Mouse (Mus musculus): ENCODE measurements around the gene Smad1. TPM values are rescaled to one million over a fixed set of nuclear protein-coding genes. Genes with fewer than 3 reads are reported as not detected.
"Not testable (repeated sequence)": the region's sequence is repeated elsewhere in the genome, so short reads cannot be mapped to it uniquely, and the experiment has no call there.

Smad1 gene
- 10 to 100 TPM; 11.2 to 17.7 (median 12.7) TPM for total RNA-seq (2022)

- DNase-seq (ENCODE audit: low spot score): peak; percentile 95
Observed at GRCm38 (mm10) chr8:79398994-79399650, at the start of gene Smad1. TSS of gene Smad1 (minus strand) at chr8:79399518.

- DNase-seq (ENCODE audit: low spot score): no peak
Observed at GRCm38 (mm10) chr8:79447260-79447853, 48.0 kb upstream of the Smad1 start.

DNA sequence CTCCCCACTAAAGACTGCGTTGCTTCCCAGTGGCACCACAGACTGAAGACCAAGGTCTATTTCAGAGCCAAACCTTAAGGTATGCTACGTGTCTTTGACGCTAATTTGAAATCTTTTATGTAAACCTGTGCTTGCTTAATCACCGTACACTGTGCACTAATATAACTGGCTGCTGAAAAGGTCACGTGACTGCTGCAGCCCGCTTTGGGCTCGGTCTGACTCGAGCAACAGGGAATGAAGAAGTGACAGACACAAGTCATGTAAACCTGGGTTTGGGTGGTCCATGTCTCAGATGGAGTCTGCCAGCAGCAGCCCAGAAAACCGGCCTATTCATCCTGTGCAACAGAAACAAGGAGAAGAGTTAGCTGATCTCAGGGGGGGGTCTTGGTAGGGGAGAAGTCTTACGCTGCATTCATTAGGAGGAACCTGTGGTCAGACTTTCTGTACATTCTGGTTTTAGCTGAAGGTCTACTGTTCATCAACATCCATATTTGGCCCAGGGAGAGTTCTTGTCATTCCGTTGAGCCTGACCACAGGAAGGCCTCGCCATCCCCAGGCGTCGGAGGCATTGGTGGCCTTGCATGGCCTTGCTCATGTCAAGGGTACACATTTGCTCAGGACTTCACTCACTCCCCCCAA lies 44.3 kb upstream of the Smad1 start:
- DNase-seq (ENCODE audit: low spot score): no peak

DNA sequence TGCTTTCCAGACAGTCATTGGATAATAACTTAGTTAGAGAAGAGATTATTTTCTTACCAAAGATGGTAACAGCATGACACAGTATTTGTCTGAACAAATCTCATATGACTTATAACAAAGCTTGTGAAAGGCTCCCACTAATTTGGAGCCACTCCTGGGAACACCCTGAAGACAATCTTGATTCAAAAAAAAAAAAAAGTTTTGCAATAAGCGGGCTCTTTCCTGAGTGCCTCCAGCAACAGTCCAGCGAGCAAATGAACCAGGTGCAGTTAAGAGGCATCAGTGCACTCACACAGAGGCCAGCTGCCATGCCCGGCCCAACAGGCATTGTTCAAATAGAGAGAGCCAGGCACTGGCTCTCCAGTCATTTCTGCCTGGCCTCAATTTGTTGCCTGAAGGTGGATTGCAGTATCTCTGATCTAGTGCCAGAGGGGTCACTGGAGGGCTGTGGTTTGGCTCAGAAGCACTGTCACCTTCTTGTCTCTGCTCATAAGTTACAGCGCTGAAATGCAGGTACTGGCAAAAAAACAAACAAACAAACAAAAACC lies 34.7 kb upstream of the Smad1 start:
- no peak for DNase-seq (ENCODE audit: low spot score)

DNA sequence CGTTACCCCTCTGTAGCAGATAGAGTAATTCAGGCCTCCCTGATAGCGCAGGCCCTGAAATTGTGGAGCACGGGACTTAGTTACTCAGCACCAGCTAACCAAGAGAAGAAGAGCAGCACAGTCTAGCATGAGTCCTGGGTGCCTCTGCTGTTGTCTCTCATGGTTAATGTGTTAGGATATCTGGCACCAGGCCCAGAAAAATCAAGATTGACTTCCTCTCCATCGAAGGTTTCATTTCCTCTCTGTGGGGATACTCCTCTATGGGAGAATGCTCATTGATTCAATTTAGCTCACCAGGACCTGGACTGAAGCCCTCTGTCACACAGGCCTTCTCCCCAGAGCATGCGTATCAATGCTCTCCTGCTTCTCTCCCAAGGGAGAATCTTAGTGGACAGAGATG lies 15.6 kb upstream of the Smad1 start:
- DNase-seq (ENCODE audit: low spot score): peak; percentile 77

GRCm38 (mm10) chr8:79410501-79410900 lies 11.2 kb upstream of the Smad1 start:
- DNase-seq (ENCODE audit: low spot score): no peak

GRCm38 (mm10) chr8:79407356-79407755 lies 8.0 kb upstream of the Smad1 start:
- DNase-seq (ENCODE audit: low spot score): not testable (repeated sequence)

DNA sequence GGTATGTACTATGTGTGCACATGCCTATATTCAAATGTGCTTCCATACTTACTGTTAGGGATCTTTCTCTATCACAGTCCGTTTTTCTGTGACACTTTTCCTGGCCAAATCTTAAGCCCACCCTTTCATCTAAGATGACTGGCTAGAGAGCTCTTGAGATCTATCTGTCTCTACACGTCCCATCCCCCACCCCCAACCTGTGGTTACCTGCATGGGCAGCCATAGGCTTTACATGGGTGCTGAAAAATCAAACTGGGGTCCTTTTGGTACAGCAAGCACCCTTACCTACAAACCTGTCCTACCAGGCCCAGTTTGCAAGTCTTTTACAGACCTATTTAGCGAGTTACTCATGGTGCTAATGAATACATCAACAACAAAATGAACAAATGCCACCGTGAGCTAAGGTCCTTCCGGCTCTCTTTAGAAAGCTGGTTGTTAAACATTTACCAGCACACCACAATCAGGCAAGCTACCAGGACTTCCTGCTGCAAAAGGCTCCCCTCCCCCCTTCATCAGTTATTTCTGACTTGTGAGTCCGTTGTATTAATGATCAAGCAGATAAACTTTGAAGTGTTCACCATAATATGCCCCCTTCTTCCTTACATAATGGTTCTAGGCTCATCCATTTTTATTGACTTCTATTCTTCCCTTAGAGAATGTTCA lies 5.7 kb upstream of the Smad1 start:
- no peak for DNase-seq (ENCODE audit: low spot score)

- no peak for DNase-seq (ENCODE audit: low spot score)
Observed at GRCm38 (mm10) chr8:79400671-79401070, 1.4 kb upstream of the Smad1 start.

GRCm38 (mm10) chr8:79398251-79398981 lies 902 bp downstream of the Smad1 start:
- peak; percentile 48 for DNase-seq (ENCODE audit: low spot score)

DNA sequence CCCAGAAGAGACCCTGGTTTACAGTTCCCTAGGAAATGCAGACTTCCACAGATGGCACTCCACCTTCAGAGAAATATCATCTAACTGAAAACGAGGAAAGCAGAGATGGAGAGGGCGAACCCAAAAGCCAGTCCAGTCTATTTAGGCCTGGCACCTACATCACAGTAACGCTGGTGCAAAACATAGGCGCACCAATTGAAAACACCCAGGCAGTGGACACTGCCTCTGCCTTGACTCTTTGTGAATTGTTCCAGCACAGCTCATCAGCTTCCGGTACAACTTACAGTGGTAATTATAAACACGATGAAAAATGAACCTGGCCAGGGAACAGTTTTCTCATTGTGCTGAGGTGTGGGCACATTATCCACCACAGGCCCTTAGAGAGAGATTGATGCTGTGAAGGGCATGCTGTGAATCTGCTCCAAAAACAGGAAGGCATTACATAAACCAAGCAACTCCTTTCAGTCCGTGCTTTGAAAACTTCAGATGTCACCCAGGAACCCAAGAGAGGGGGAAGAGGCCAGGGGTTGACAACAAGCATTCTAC lies 1.5 kb downstream of the Smad1 start:
- no peak for DNase-seq (ENCODE audit: low spot score)

GRCm38 (mm10) chr8:79396911-79397310 lies 2.4 kb downstream of the Smad1 start:
- DNase-seq (ENCODE audit: low spot score): no peak

DNA sequence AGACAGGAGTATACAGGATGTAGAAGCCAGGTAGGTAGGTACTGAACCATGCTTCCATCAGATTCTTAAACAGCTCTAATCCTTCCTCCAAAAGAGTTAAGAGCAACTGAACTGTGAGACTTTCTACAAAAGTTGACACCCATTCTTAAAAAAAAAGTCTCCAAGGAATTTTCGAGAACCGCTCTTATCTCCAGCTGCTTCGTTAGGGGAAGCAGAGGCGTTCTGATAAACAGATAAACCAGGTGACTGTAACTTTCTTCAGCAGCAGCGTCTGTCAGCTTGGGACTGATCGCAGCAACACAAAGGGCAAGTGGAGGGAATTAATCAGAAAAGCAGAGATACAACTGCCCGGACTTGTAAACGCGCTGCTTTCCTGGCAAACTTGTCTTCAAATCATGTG lies 5.3 kb downstream of the Smad1 start:
- DNase-seq (ENCODE audit: low spot score): no peak

- DNase-seq (ENCODE audit: low spot score): no peak
Observed at GRCm38 (mm10) chr8:79393215-79393614, 6.1 kb downstream of the Smad1 start.

DNA sequence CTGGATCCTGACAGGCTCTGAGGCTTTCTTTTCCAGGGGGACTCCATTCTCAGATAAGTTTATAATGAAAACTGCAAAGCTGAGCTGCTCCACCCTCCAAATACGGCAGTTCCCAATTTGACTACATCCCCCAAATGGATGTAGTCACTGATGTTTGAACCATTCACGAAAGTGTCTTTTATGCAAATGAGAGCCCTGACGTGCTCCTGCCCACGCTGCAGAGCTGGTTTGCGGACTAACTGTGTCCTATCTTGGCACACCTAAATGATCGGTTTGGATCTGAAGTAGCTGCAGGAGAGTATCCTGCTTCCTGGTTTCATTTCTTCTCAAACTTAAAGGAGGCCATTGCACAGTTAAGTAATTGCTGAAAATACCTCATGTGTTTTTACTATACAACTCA lies 6.7 kb downstream of the Smad1 start:
- no peak for DNase-seq (ENCODE audit: low spot score)

DNA sequence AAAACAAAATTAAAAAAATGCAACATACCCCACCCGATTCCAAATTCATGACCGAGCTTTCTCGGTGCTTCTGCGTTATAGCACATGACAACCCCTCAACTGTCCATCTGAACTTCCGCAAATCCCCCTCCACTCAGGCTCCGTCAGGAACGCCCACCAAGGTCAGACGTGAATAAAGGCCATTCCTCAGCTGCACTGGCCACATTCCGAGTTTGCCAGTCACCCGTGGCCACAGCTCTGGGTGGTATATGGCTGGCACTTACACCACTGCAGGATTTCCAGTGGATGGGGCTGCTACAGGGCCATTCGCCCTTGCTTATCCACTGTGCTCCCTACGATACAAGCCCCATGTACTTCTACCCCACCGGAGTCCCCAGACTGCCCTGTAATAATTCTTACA lies 7.9 kb downstream of the Smad1 start:
- DNase-seq (ENCODE audit: low spot score): no peak

- peak; percentile 73 for DNase-seq (ENCODE audit: low spot score)
Observed at GRCm38 (mm10) chr8:79389074-79389786, 10.1 kb downstream of the Smad1 start.

DNA sequence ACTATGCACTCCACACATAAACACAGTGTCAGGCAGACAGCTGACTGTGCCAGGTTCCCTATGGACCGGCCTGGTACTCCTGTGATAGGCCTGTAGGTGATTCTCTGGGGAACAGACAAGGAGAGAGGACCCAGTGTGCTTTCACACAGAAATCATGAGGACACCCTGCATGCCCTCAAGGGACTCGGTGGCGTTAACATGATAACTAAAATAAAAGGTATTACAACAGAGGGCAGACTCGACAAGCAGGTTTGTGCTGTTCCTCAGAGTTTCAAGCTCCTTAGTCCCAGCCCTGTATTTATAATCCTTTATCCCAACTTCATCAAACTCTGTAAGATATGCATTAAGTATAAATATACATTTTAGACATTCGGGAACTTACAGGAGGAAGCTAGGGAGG lies 12.5 kb downstream of the Smad1 start:
- DNase-seq (ENCODE audit: low spot score): no peak

- DNase-seq (ENCODE audit: low spot score): no peak
Observed at GRCm38 (mm10) chr8:79386358-79386757, 13.0 kb downstream of the Smad1 start.

All from heart, adult 8-10 months (tissue).